Mouse (Mus musculus) liver, adult (tissue): ENCODE data around the gene Mrpl22.

ENCODE experiments used
- GATA4 ChIP-seq: IDR thresholded peaks from 2 replicates; pipeline ENCODE4 v1.6.1; 2014; ENCODE audit warnings: mild to moderate bottlenecking, low read length; ENCODE audit not compliant: insufficient replicate concordance

Mrpl22 gene

DNA sequence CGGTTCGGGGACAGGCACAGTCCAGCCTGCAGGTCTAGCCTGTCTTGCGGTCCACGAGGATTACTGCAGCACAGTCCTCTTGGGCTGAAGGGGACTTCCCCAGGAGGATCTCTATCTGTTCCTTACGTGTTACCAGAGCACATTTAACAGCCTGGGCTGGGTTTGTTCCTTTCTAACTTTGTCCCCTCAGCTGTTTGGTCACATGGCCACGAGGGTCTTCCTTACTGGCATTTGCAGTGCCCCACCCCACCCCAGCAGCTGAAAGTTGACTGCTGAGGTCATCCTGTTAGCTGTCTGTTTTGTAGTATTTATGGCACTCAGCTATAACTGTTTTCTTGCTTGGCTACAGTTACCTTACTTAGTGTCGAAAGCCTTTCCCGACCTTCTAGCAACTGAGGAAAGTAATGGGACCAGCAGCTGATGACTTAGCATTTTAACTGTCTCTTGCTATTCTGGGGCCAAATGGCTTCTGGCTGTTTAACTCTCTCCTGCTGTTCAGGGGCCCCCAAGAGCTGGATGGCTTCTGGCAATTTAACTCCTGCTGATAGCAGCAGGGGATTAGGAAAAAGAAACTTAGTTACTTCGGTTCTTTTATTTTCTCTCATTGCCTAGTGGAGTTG is 39.7 kb downstream of the Mrpl22 start:
- TF ChIP-seq GATA4: no peak

DNA sequence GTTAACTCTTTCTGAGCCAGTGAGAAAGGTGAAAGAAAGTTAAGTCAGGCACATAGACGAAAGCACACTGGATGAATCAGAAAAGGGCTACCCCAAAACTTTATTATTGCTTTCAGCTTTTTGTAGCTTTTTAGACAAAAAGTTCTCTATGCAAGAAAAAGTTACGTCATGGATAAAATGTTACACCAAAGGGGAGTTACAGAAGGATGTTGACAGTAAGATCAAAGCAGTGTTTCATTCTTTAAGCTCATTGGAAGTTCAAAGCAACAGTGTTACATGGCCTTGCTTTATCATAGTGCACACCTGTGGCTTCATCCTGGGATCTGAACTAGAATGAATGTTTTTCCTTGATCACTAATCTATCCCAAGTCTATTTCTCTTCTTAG is 40.2 kb downstream of the Mrpl22 start:
- no peak for TF ChIP-seq GATA4

- TF ChIP-seq GATA4: no peak
Measured at GRCm38 (mm10) chr11:58213673-58214342, 42.3 kb downstream of the Mrpl22 start.

DNA sequence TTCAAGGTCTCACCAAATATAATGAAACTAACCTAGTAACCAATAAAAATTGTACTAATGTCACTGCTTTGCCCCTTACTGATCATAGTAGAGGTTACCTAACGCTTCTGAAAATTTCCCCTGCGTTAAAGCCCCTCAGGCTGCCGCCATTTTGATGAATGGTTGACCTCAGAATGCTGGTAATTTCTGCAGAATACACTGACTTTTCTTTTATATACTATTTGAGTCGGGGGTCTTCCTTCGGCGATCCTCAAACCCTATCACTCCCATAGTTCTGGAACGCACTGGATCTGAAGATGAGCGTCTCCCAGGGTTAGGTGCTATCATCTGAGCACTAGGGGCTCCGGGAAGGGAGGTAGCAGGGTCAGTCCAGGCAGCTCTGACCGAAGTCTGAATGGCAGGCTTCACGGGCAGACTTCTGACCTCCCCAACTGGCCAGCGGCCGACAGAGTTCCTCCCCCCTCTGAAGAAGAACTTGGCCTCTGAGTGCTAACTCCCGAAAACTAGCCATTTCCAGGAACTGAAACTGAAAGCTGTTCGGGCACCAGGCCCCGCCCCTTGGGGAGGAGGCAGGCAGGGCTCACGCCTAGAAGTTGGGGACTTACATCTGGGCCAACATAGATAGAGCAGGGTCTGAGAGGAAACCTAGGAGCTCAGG is 43.1 kb downstream of the Mrpl22 start:
- no peak for TF ChIP-seq GATA4

DNA sequence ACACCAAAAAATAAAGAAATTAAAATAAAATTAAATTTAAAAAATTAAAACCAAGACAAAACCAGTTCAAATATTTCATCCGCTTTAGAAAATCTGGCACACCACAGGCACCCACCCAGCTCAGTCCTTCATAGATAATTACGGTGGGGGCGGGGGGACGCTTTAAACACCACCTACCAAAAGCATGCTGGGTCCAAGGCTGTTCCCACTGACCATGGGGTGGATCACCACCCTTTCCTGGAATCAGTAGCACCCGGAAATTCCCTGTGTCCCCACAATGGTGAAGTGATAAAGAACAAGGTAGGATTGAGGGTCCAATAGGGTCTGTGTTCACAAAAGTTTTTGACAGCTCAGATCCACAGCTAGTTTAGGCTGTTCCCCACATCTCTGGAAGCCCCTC is 44.4 kb downstream of the Mrpl22 start:
- TF ChIP-seq GATA4: no peak

- no peak for TF ChIP-seq GATA4
Measured at GRCm38 (mm10) chr11:58216823-58217222, 45.4 kb downstream of the Mrpl22 start.

DNA sequence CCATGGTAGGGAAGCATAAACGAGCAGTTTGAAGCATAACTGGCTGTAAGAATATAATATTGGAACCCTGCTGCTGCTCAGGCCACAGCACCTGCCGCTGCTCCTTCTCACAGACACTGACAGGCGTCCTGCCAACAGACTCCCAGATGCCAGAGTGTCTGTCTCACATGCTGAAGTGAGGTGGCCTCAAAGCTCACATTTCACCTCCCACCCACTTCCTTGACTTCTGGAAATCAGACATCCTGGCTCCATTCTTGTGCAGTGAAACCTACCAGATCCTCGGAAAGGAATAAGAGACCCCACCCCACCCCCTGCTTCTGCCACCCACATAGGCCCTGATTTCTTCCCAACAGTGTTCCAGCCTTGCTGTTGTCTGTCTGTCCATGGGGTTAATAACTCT is 52.3 kb downstream of the Mrpl22 start:
- no peak for TF ChIP-seq GATA4

DNA sequence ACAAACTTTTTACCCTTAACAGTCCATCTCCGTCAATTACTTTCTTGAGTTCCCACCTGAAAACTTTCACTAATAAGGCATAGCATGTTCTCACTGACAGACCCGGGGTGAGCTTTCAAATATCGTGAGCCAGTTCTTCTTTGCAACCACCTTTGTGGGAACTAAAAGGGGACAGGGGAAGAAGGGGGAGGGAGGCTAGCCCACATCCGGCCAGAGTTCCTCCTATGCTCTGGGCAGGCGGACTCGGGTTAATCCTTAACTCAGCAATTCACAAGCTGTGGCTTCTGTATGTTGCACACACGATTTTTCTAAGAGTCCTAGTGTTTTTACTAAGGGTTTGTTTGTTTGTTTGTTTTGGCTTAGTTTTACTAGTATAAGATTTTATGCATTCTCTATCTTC is 52.9 kb downstream of the Mrpl22 start:
- no peak for TF ChIP-seq GATA4

DNA sequence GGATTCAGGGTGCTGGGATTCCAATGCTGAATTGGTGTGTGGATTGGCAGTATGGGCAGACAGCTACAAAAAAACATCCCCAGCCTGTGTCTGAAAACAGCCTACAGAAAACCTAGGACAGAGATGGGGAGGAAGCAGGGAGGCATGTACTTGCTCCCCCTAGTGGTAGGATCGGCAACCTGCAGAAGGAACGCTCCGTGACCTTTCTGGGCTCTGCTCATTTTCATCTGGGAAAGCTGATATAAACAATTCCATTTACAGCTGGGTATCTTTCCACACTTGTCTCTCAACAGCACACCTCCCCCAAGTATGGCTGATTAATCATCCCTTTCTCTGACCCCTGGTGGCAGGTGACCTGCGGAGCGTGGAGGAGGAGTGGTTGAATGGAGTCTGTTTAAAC is 54.2 kb downstream of the Mrpl22 start:
- no peak for TF ChIP-seq GATA4

DNA sequence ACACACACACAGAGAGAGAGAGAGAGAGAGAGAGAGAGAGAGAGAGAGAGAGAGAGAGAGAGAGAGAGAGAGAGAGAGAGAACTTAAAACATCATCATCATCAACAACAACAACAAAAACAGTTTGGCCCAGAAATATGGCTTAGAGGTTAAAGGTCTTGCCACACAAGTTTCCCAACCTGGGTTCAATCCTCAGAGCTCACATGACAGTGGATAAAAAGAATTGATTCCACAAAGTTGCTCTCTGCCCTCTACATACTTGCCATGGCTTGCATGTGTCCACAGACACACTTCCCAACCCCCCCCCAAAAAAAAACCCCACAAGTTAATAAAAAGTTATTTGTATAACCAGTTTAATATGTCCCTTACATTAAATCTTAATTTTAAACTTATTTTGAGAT is 55.0 kb downstream of the Mrpl22 start:
- no peak for TF ChIP-seq GATA4
